Mouse (Mus musculus): ENCODE data around the gene Gdf9. TPM values are rescaled to one million over a fixed set of nuclear protein-coding genes. Genes with fewer than 3 reads are reported as not detected.

The Gdf9 gene
- polyA plus RNA-seq, 1 experiment from 2014 or later = 1.8 TPM

DNA sequence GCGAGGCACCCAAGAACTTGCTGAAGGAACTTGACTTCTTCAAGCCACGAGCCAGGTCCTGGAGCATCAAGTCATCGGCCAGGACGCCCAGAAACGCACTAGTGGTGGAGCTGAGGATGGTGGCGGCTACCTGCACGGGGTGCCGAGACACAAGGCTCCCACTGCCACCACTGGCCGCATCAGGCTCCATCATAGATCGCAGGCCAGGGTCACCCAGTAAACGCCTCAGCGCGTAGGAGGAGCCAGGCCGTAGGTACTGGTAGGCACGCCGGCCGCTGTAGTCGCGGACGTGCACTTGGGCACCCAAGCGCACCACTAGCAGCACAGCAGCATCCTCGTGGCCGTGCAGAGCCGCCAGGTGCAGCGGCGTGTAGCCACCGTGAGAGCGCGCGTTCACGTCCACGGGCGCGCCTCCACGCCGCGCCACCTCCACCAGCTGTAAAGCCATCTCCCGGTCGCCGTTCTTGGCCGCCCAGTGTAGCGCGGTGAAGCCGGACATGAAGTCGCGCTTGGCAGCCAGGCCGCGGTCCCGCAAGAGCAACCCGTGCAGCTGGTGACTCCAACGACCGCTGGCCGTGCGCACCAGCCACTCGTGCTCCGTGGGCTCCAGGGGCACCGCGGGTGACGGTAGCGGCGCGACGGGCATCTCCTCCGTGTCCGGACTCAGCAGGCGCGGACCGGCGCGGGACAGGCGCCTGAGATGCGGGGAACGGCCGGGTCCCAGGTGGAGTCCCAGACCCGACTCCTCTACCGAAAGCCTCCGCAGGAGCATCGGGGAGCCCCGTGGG is 47.8 kb downstream of the Gdf9 start:
- peaks cover 16% of the 10 kb centered on the region for H3K4me1 ChIP-seq (ENCODE audit: control insufficient read depth, insufficient read depth, low read length)
- ATAC-seq = peak; percentile 29
- H3K36me3 ChIP-seq (ENCODE audit: control insufficient read depth, insufficient read depth, low read length) = no peaks in the 10 kb centered on the region
- no peaks in the 10 kb centered on the region for H3K9me3 ChIP-seq (replicated peaks; ENCODE audit: control insufficient read depth, low read length, poor library complexity, severe bottlenecking)
- peak overlapping the region; percentile 86 for H3K4me2 ChIP-seq (ENCODE audit: low read length)
- peak overlapping the region; percentile 55 for H3K4me3 ChIP-seq (ENCODE audit: low read depth, low read length)
- no peak overlapping the region for H3K27ac ChIP-seq (ENCODE audit: low read length)
- WGBS = 6% methylated on average over 76 of the region's 79 CpGs
- peaks cover 42% of the 10 kb centered on the region for H3K27me3 ChIP-seq (ENCODE audit: control insufficient read depth, insufficient read depth, low read depth, low read length)
- peak overlapping the region; percentile 70 for H3K9ac ChIP-seq (ENCODE audit: low read depth, low read length)

DNA sequence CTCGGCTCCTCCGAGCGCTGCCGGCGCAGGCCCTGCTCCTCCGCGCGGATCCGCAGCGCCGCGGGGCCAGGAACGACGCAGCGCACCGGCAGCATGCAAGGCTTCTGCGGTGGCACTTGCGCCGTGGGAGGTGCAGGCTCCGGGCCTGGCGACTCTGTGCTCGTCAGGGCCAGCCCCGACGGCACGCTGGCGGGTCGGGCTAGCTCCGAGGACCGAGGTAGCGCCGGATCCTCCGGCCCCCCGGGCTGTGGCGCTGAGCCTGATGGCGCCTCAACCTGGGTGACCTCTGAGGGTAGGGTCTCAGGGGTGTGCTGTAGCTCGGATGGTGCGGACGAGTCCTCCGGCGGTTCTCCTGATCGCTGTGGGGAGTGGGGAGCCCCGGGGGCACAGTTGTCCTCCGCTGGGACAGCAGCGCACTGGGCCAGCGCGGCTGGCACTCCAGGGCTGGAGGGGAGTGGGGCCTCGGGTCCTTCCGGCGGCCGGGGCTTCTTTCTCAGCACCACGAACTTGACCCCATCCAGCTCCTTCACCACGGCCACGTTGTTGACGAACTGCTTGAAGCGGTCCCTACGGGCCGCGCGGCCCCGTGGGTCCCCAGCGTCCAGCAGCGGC is 48.5 kb downstream of the Gdf9 start:
- no peak overlapping the region for H3K27ac ChIP-seq (ENCODE audit: low read length)
- peaks cover 16% of the 10 kb centered on the region for H3K4me1 ChIP-seq (ENCODE audit: control insufficient read depth, insufficient read depth, low read length)
- H3K4me2 ChIP-seq (ENCODE audit: low read length) = peak overlapping the region; percentile 86
- 1% methylated on average over 60 of the region's 62 CpGs for WGBS
- no peaks in the 10 kb centered on the region for H3K9me3 ChIP-seq (replicated peaks; ENCODE audit: control insufficient read depth, low read length, poor library complexity, severe bottlenecking)
- H3K4me3 ChIP-seq (ENCODE audit: low read depth, low read length) = peak overlapping the region; percentile 55
- no peaks in the 10 kb centered on the region for H3K36me3 ChIP-seq (ENCODE audit: control insufficient read depth, insufficient read depth, low read length)
- H3K9ac ChIP-seq (ENCODE audit: low read depth, low read length) = peak overlapping the region; percentile 70
- ATAC-seq = peak; percentile 25
- H3K27me3 ChIP-seq (ENCODE audit: control insufficient read depth, insufficient read depth, low read depth, low read length) = peaks cover 41% of the 10 kb centered on the region

DNA sequence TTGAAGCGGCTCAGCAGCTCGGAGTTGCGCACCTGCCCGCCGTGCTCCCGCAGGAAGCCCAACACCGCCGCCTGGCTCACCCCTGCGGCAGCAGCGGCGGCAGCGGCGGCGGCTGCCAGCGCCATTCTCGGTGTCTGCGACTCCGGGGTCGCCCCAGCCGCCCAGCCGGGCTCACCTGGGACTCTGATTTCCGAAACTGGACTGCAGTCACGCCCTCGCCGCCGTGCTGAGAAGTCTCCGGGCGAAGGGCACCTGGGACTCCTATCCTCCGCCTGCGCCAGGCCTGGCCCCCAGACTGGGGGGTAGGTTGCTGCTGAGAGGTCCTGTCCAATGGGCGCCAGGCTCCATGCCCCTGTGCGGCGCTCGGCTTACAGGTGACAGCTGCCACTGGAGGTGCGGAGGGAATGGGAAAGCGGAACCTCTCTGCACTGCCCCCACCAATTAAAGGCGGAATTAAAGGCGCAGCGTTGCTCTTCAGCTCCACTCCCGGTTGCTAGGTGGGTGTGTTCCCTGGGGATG is 49.0 kb downstream of the Gdf9 start, which contains the start of the genes Gm9945 and Sowaha:
Gm9945 (plus strand) TSS at position 384 of the 519 bp plus-strand sequence.
Sowaha (minus strand) TSS at position 492 of the 519 bp plus-strand sequence.
- H3K9me3 ChIP-seq (replicated peaks; ENCODE audit: control insufficient read depth, low read length, poor library complexity, severe bottlenecking) = no peaks in the 10 kb centered on the region
- H3K36me3 ChIP-seq (ENCODE audit: control insufficient read depth, insufficient read depth, low read length) = no peaks in the 10 kb centered on the region
- H3K27me3 ChIP-seq (ENCODE audit: control insufficient read depth, insufficient read depth, low read depth, low read length) = peaks cover 41% of the 10 kb centered on the region
- peaks cover 16% of the 10 kb centered on the region for H3K4me1 ChIP-seq (ENCODE audit: control insufficient read depth, insufficient read depth, low read length)
- peak within 1 kb of the TSS; percentile 86 for H3K4me2 ChIP-seq (ENCODE audit: low read length)
- 2% methylated on average over 40 of the region's 40 CpGs for WGBS
- peak within 1 kb of the TSS; percentile 55 for H3K4me3 ChIP-seq (ENCODE audit: low read depth, low read length)
- ATAC-seq = peak; percentile 67
- peak within 1 kb of the TSS; percentile 70 for H3K9ac ChIP-seq (ENCODE audit: low read depth, low read length)
- no peak within 1 kb of the TSS for H3K27ac ChIP-seq (ENCODE audit: low read length)

DNA sequence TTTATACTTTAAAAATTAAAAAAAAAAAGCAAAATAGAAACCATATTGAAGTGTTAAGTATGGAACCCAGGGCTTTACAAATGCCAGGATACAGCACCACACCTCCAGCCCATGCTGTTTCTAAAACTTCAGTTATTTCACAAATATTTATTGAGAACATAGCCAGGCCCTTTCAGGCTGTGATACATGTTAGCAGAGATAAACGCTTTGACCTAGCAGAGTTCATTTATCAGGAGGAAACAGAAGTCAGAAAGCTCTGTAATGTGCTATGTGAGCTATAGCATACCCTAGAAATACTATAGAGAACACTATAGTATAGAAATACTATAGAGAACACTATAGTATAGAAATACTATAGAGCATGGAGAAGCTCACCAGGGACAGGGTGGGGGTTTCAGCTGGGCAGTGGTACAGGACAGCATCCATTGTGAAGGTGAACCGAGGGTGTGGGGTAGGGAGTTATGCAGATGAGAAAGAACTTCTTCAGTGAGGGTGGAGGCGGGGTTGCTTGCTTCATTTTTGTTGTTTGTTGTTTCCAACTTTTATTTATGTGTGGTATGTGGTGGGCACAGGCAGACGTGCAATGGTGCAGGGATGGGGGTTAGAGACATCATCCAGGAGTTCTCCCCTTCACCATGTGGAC is 50.4 kb downstream of the Gdf9 start:
- H3K27me3 ChIP-seq (ENCODE audit: control insufficient read depth, insufficient read depth, low read depth, low read length) = peaks cover 42% of the 10 kb centered on the region

DNA sequence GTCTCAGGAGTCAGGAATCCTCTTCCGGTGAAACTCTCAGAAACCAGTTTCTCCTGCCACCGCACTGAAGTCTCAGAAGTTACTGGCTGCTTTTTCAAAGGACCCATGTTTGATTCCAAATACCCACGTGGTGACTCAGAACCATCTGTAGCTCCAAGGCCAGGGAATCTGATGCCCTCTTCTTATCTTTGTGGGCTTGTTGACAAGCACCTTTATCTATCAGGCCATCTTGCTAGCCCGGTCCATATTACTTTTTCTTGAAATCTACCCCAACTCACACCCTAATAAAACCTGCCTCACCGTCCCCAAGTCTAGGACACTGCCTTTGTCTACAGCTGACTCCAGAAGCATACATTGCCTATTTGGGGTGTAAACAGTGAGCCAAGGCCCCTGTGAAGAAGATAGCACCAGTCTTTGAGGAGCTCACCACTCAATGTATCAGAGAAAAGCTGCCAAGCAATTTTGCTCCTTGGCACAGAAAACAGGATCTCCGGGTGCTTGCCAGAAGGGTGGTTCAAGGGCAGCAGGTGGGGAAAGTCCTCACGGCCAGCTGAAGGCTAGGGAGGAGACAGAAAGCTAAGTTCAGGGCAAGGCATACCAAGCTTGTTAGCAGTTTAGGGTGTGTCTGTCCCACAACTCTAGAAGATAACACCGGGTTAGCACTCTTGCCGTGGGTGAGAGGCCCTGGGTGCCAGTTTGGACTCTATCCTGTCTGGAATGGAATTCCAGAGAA is 52.5 kb downstream of the Gdf9 start:
- H3K27me3 ChIP-seq (ENCODE audit: control insufficient read depth, insufficient read depth, low read depth, low read length) = peaks cover 52% of the 10 kb centered on the region
- ATAC-seq = no peak

More for the DNA sequence above, 50.4 kb downstream of the Gdf9 start:
- WGBS = 76% methylated on average over 4 of the region's 4 CpGs
- Histone ChIP-seq H3K4me2 (ENCODE audit: low read length) (no peak overlapping the region), H3K9ac (ENCODE audit: low read depth, low read length) (no peak overlapping the region), H3K9me3 (replicated peaks; ENCODE audit: control insufficient read depth, low read length, poor library complexity, severe bottlenecking) (no peaks in the 10 kb centered on the region), H3K27ac (ENCODE audit: low read length) (no peak overlapping the region), H3K4me1 (ENCODE audit: control insufficient read depth, insufficient read depth, low read length) (peaks cover 11% of the 10 kb centered on the region; the same call in 1 of the 2 replicates), H3K4me3 (ENCODE audit: low read depth, low read length) (no peak overlapping the region), H3K36me3 (ENCODE audit: control insufficient read depth, insufficient read depth, low read length) (no peaks in the 10 kb centered on the region)
- no peak for ATAC-seq

DNA sequence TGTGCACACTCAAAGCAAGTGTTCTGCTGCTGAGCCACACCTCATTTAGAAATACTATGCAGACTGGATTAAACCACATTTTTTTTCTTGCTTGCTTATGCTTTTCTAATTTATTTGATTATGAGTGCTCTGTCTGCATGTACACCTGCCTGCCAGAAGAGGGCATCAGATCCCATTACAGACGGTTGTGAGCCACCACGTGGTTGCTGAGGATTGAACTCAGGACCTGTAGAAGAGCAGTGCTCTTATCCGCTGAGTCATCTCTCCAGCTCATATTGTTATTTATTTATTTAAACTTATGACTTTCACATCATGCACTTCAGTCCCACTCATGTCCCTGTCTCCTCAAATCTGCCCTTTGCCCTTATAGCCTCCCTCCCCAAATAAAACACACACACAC is 54.9 kb downstream of the Gdf9 start:
- H3K4me3 ChIP-seq (ENCODE audit: low read depth, low read length) = no peak overlapping the region
- peaks cover 32% of the 10 kb centered on the region for H3K27me3 ChIP-seq (ENCODE audit: control insufficient read depth, insufficient read depth, low read depth, low read length)
- H3K9me3 ChIP-seq (replicated peaks; ENCODE audit: control insufficient read depth, low read length, poor library complexity, severe bottlenecking) = no peaks in the 10 kb centered on the region
- H3K9ac ChIP-seq (ENCODE audit: low read depth, low read length) = no peak overlapping the region
- ATAC-seq = no peak
- peaks cover 6% of the 10 kb centered on the region; the same call in 1 of the 2 replicates for H3K4me1 ChIP-seq (ENCODE audit: control insufficient read depth, insufficient read depth, low read length)
- H3K36me3 ChIP-seq (ENCODE audit: control insufficient read depth, insufficient read depth, low read length) = no peaks in the 10 kb centered on the region
- no peak overlapping the region for H3K27ac ChIP-seq (ENCODE audit: low read length)
- WGBS = 46% methylated on average over 3 of the region's 3 CpGs
- H3K4me2 ChIP-seq (ENCODE audit: low read length) = no peak overlapping the region

More for the DNA sequence above, 52.5 kb downstream of the Gdf9 start:
- Histone ChIP-seq H3K4me2 (ENCODE audit: low read length) (no peak overlapping the region), H3K4me1 (ENCODE audit: control insufficient read depth, insufficient read depth, low read length) (peaks cover 16% of the 10 kb centered on the region; the same call in 1 of the 2 replicates), H3K36me3 (ENCODE audit: control insufficient read depth, insufficient read depth, low read length) (no peaks in the 10 kb centered on the region), H3K9me3 (replicated peaks; ENCODE audit: control insufficient read depth, low read length, poor library complexity, severe bottlenecking) (no peaks in the 10 kb centered on the region), H3K4me3 (ENCODE audit: low read depth, low read length) (no peak overlapping the region), H3K9ac (ENCODE audit: low read depth, low read length) (no peak overlapping the region), H3K27ac (ENCODE audit: low read length) (no peak overlapping the region)
- 75% methylated on average over 9 of the region's 9 CpGs for WGBS

DNA sequence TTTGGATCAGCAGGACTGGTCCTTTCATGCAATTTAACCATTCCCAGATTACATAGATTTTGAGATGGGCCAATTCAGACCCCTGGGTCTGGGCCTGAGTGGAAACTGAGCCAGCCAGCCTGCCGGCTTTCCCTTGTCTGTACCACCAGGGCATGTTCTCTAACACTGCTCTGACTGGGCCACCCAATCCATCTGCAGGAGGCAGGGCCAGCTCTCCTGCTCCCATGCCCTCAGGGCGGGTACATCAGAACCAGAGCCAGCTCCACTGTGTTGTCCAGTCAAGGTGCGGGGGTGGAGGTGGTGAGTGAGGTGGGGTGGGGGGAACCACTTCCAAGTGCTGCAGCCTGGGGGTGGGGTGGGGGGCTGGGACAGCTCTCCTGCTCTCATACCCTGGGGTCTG is 55.5 kb downstream of the Gdf9 start:
- Histone ChIP-seq H3K27ac (ENCODE audit: low read length) (no peak overlapping the region), H3K9ac (ENCODE audit: low read depth, low read length) (no peak overlapping the region), H3K4me3 (ENCODE audit: low read depth, low read length) (no peak overlapping the region), H3K4me2 (ENCODE audit: low read length) (no peak overlapping the region), H3K36me3 (ENCODE audit: control insufficient read depth, insufficient read depth, low read length) (no peaks in the 10 kb centered on the region), H3K27me3 (ENCODE audit: control insufficient read depth, insufficient read depth, low read depth, low read length) (peaks cover 28% of the 10 kb centered on the region), H3K4me1 (ENCODE audit: control insufficient read depth, insufficient read depth, low read length) (peaks cover 6% of the 10 kb centered on the region; the same call in 1 of the 2 replicates), H3K9me3 (replicated peaks; ENCODE audit: control insufficient read depth, low read length, poor library complexity, severe bottlenecking) (no peaks in the 10 kb centered on the region)
- peak; percentile 42; the same call in 1 of the 2 replicates for ATAC-seq
- WGBS = 62% methylated on average over 3 of the region's 3 CpGs

DNA sequence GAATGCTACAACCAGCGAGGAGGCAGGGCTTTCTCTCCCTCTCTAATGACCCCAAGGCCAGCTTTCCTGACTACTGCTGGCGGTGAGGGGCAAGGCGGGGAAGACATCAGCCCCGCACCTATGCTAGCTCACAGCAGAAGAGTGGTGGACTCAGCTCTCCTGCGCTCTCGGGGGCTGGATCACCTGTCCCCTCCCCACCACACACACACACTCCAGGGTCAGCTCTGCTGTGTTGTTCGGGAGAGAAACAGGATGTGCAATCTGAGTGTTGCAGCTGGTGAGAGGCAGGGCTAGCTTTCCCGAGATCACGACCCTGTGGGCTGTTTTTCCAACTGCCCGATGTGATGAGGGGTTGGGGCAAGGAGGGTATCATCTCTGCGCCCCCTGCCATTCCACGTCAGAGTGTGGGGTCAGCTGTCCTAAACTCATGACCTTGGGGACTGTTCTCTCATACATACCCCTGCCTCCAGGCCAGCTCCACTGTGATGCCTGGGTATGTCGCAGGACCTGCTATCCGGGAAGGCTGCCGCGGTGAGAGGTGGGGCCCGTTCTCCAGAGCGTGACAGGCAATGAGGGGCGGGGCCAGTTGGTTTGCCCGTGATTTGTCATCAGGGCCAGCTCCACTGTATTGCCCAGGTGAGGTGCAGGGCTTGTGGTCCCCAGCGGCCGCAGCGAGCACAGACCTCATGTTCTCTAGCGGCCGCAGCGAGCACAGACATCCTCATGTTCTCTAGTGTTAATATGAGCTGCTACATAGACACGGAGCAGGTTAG is 56.2 kb downstream of the Gdf9 start:
- Histone ChIP-seq H3K9me3 (replicated peaks; ENCODE audit: control insufficient read depth, low read length, poor library complexity, severe bottlenecking) (no peaks in the 10 kb centered on the region), H3K27ac (ENCODE audit: low read length) (no peak overlapping the region), H3K4me2 (ENCODE audit: low read length) (peak overlapping the region; percentile 56), H3K27me3 (ENCODE audit: control insufficient read depth, insufficient read depth, low read depth, low read length) (peaks cover 25% of the 10 kb centered on the region), H3K36me3 (ENCODE audit: control insufficient read depth, insufficient read depth, low read length) (no peaks in the 10 kb centered on the region), H3K4me3 (ENCODE audit: low read depth, low read length) (peak overlapping the region; percentile 32), H3K4me1 (ENCODE audit: control insufficient read depth, insufficient read depth, low read length) (peaks cover 6% of the 10 kb centered on the region; the same call in 1 of the 2 replicates), H3K9ac (ENCODE audit: low read depth, low read length) (peak overlapping the region; percentile 54; the same call in 1 of the 2 replicates)
- peak; percentile 47 for ATAC-seq
- WGBS = 16% methylated on average over 27 of the region's 27 CpGs
